Mouse (Mus musculus): ENCODE data around the gene Adgrv1. TPM values are rescaled to one million over a fixed set of nuclear protein-coding genes. Genes with fewer than 3 reads are reported as not detected.

Adgrv1 gene
- polyA plus RNA-seq, 1 experiment from 2014 or later = 0.86 TPM

- H3K36me3 ChIP-seq (ENCODE audit: control insufficient read depth, insufficient read depth, low read length) = no peaks in the 10 kb centered on the region
- 86% methylated on average over 9 of the region's 9 CpGs for WGBS
- ATAC-seq (ENCODE audit: insufficient number of reproducible peaks, insufficient read depth, low FRiP score, low read depth) = no peak
- H3K9ac ChIP-seq (ENCODE audit: low read length) = no peak overlapping the region
- H3K27me3 ChIP-seq (ENCODE audit: control insufficient read depth, insufficient read depth, low read length) = no peaks in the 10 kb centered on the region
- no peak overlapping the region for H3K4me2 ChIP-seq (ENCODE audit: low read length)
- H3K9me3 ChIP-seq (ENCODE audit: control insufficient read depth, low read length) = no peaks in the 10 kb centered on the region
- H3K27ac ChIP-seq (replicated peaks in 1 of 2; ENCODE audit: control insufficient read depth in 1 of 2, insufficient read depth in 1 of 2, low read depth in 2 of 2, low read length in 2 of 2) = no peak overlapping the region
- H3K4me1 ChIP-seq (ENCODE audit: control insufficient read depth in 2 of 2, insufficient read depth in 2 of 2, low read length in 2 of 2) = no peaks in the 10 kb centered on the region
- H3K4me3 ChIP-seq (ENCODE audit: control insufficient read depth in 1 of 2, insufficient read depth in 1 of 2, low read depth in 1 of 2, low read length in 2 of 2) = no peak overlapping the region
Observed at GRCm38 (mm10) chr13:81596910-81597607, 35.9 kb downstream of the Adgrv1 start.

GRCm38 (mm10) chr13:81578692-81579091 is 54.3 kb downstream of the Adgrv1 start:
- Histone ChIP-seq H3K36me3 (ENCODE audit: control insufficient read depth, insufficient read depth, low read length) (no peaks in the 10 kb centered on the region), H3K27ac (replicated peaks in 1 of 2; ENCODE audit: control insufficient read depth in 1 of 2, insufficient read depth in 1 of 2, low read depth in 2 of 2, low read length in 2 of 2) (no peak overlapping the region), H3K4me1 (ENCODE audit: control insufficient read depth in 2 of 2, insufficient read depth in 2 of 2, low read length in 2 of 2) (peaks cover 0 to 2% of the 10 kb centered on the region in 2 experiments; a peak in 2 of 4 replicates), H3K4me2 (ENCODE audit: low read length) (no peak overlapping the region), H3K9ac (ENCODE audit: low read length) (no peak overlapping the region), H3K9me3 (ENCODE audit: control insufficient read depth, low read length) (no peaks in the 10 kb centered on the region), H3K4me3 (ENCODE audit: control insufficient read depth in 1 of 2, insufficient read depth in 1 of 2, low read depth in 1 of 2, low read length in 2 of 2) (no peak overlapping the region), H3K27me3 (ENCODE audit: control insufficient read depth, insufficient read depth, low read length) (no peaks in the 10 kb centered on the region)
- ATAC-seq (ENCODE audit: insufficient number of reproducible peaks, insufficient read depth, low FRiP score, low read depth) = no peak
- WGBS = 57% methylated on average over 8 of the region's 8 CpGs

DNA sequence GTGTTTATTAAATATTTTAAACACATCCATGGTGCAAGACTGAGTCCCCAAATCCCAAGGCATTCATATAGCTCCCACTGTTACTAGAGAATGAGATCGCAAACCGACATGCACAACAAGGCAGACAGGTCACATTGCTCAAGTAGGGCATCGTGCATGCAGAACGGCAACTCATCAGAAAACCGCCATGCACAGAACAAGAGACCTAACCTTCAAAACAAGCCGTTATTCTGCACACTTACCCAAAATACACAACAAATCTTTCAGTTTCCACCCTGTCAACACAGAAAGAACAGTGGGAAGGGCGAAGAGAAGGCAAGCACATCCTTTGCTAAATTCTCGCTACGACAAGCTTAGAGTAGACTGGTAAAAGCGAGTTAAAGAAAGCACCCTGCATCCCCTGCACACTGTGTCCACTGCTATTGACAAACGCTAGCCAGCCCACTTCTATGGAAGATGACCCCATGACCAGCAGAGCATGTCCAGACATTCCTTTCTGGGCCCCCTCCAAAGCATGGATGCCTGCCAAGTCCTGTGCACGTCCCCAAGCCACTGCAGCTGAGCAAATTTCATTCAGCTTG is 62.6 kb downstream of the Adgrv1 start:
- whole genome bisulfite sequencing = 50% methylated on average over 12 of the region's 12 CpGs
- peak; percentile 54; the same call in 1 of the 2 replicates for ATAC-seq (ENCODE audit: insufficient number of reproducible peaks, insufficient read depth, low FRiP score, low read depth)
- Histone ChIP-seq H3K9me3 (ENCODE audit: control insufficient read depth, low read length) (no peaks in the 10 kb centered on the region), H3K36me3 (ENCODE audit: control insufficient read depth, insufficient read depth, low read length) (no peaks in the 10 kb centered on the region), H3K9ac (ENCODE audit: low read length) (no peak overlapping the region), H3K27me3 (ENCODE audit: control insufficient read depth, insufficient read depth, low read length) (no peaks in the 10 kb centered on the region), H3K4me2 (ENCODE audit: low read length) (peak overlapping the region; percentile 57), H3K4me3 (ENCODE audit: control insufficient read depth in 1 of 2, insufficient read depth in 1 of 2, low read depth in 1 of 2, low read length in 2 of 2) (peak overlapping the region; percentile 1 to 16; a peak in 2 of 4 replicates), H3K4me1 (ENCODE audit: control insufficient read depth in 2 of 2, insufficient read depth in 2 of 2, low read length in 2 of 2) (peaks cover 3 to 4% of the 10 kb centered on the region in 2 experiments; a peak in 1 of 4 replicates), H3K27ac (replicated peaks in 1 of 2; ENCODE audit: control insufficient read depth in 1 of 2, insufficient read depth in 1 of 2, low read depth in 2 of 2, low read length in 2 of 2) (no peak overlapping the region)

DNA sequence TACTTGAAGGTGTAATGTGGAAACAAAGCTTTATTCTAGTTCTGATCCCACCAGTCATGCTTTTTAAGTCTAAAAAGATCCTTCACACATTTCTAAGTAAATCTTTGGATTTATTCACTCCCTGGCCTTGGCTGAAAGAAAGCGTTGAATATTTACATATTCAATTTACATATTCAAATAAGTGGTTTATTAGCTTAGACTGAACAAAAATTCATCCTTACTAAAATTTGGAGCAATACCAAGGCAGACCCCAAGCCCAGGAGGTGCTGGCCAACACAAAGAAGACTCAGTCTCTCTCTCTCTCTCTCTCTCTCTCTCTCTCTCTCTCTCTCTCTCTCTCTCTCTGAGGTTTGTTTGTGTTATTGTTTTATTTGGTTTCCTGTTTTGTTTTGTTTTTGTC is 82.9 kb downstream of the Adgrv1 start:
- H3K9ac ChIP-seq (ENCODE audit: low read length) = no peak overlapping the region
- no peak for ATAC-seq (ENCODE audit: insufficient number of reproducible peaks, insufficient read depth, low FRiP score, low read depth)
- no peaks in the 10 kb centered on the region for H3K36me3 ChIP-seq (ENCODE audit: control insufficient read depth, insufficient read depth, low read length)
- H3K27ac ChIP-seq (replicated peaks in 1 of 2; ENCODE audit: control insufficient read depth in 1 of 2, insufficient read depth in 1 of 2, low read depth in 2 of 2, low read length in 2 of 2) = no peak overlapping the region
- no peaks in the 10 kb centered on the region for H3K4me1 ChIP-seq (ENCODE audit: control insufficient read depth in 2 of 2, insufficient read depth in 2 of 2, low read length in 2 of 2)
- H3K4me3 ChIP-seq (ENCODE audit: control insufficient read depth in 1 of 2, insufficient read depth in 1 of 2, low read depth in 1 of 2, low read length in 2 of 2) = no peak overlapping the region
- 79% methylated on average over 1 of the region's 1 CpGs for WGBS
- no peak overlapping the region for H3K4me2 ChIP-seq (ENCODE audit: low read length)
- H3K27me3 ChIP-seq (ENCODE audit: control insufficient read depth, insufficient read depth, low read length) = no peaks in the 10 kb centered on the region
- no peaks in the 10 kb centered on the region for H3K9me3 ChIP-seq (ENCODE audit: control insufficient read depth, low read length)

- no peaks in the 10 kb centered on the region for H3K27me3 ChIP-seq (ENCODE audit: control insufficient read depth, insufficient read depth, low read length)
- no peak overlapping the region for H3K4me3 ChIP-seq (ENCODE audit: control insufficient read depth in 1 of 2, insufficient read depth in 1 of 2, low read depth in 1 of 2, low read length in 2 of 2)
- no peaks in the 10 kb centered on the region for H3K4me1 ChIP-seq (ENCODE audit: control insufficient read depth in 2 of 2, insufficient read depth in 2 of 2, low read length in 2 of 2)
- H3K27ac ChIP-seq (replicated peaks in 1 of 2; ENCODE audit: control insufficient read depth in 1 of 2, insufficient read depth in 1 of 2, low read depth in 2 of 2, low read length in 2 of 2) = no peak overlapping the region
- H3K4me2 ChIP-seq (ENCODE audit: low read length) = no peak overlapping the region
- H3K36me3 ChIP-seq (ENCODE audit: control insufficient read depth, insufficient read depth, low read length) = no peaks in the 10 kb centered on the region
- H3K9ac ChIP-seq (ENCODE audit: low read length) = no peak overlapping the region
- no peaks in the 10 kb centered on the region for H3K9me3 ChIP-seq (ENCODE audit: control insufficient read depth, low read length)
- no peak for ATAC-seq (ENCODE audit: insufficient number of reproducible peaks, insufficient read depth, low FRiP score, low read depth)
- 77% methylated on average over 2 of the region's 2 CpGs for WGBS
Observed at GRCm38 (mm10) chr13:81534916-81535315, 98.0 kb downstream of the Adgrv1 start.

DNA sequence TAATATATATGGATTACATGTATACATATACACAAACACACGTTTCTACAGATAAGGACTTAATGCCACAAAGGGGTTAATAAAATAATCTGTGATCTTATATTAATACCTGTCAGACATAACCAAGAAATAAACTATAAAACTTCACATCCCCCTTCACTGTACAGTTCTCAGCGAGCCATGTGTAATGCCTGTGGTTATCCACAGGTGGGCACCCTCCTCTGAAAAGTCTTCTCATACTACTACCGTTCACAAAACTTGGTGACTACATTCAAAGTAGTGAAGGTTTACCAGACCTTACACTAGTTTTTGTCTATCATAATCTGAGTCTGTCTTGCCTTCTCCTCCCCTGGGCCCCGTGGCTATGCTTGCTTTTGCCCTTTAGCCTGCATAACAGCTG is 106.3 kb downstream of the Adgrv1 start:
- ATAC-seq (ENCODE audit: insufficient number of reproducible peaks, insufficient read depth, low FRiP score, low read depth) = no peak
- 38% methylated on average over 4 of the region's 4 CpGs for WGBS

DNA sequence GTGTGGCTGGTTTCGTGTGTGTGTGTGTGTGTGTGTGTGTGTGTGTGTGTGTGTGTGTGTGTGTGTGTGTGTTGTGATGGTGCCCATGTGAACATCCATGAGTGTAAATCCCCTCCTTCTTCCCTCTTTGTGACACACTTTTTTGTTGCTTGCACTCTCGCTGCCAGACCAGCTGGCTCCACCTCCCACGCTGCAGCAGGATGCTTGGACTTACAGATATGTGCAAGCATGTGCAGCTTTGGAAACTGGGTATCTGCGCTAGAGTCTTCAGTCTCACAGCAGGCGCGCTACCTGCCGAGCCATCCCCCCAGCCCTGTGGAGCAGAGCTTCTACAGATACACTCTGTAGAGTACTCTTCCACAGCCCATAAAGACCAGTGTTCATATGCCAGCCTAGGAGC is 122.8 kb downstream of the Adgrv1 start:
- H3K9me3 ChIP-seq (ENCODE audit: control insufficient read depth, low read length) = no peaks in the 10 kb centered on the region
- no peak overlapping the region for H3K27ac ChIP-seq (replicated peaks in 1 of 2; ENCODE audit: control insufficient read depth in 1 of 2, insufficient read depth in 1 of 2, low read depth in 2 of 2, low read length in 2 of 2)
- no peak overlapping the region for H3K4me2 ChIP-seq (ENCODE audit: low read length)
- no peaks in the 10 kb centered on the region for H3K36me3 ChIP-seq (ENCODE audit: control insufficient read depth, insufficient read depth, low read length)
- H3K4me3 ChIP-seq (ENCODE audit: control insufficient read depth in 1 of 2, insufficient read depth in 1 of 2, low read depth in 1 of 2, low read length in 2 of 2) = no peak overlapping the region
- no peak overlapping the region for H3K9ac ChIP-seq (ENCODE audit: low read length)
- H3K4me1 ChIP-seq (ENCODE audit: control insufficient read depth in 2 of 2, insufficient read depth in 2 of 2, low read length in 2 of 2) = no peaks in the 10 kb centered on the region; a peak in 1 of 4 replicates
- ATAC-seq (ENCODE audit: insufficient number of reproducible peaks, insufficient read depth, low FRiP score, low read depth) = no peak
- WGBS = 73% methylated on average over 7 of the region's 7 CpGs
- no peaks in the 10 kb centered on the region for H3K27me3 ChIP-seq (ENCODE audit: control insufficient read depth, insufficient read depth, low read length)

More for the DNA sequence above, 106.3 kb downstream of the Adgrv1 start:
- Histone ChIP-seq H3K4me1 (ENCODE audit: control insufficient read depth in 2 of 2, insufficient read depth in 2 of 2, low read length in 2 of 2) (no peaks in the 10 kb centered on the region), H3K9me3 (ENCODE audit: control insufficient read depth, low read length) (no peaks in the 10 kb centered on the region), H3K4me2 (ENCODE audit: low read length) (no peak overlapping the region), H3K36me3 (ENCODE audit: control insufficient read depth, insufficient read depth, low read length) (no peaks in the 10 kb centered on the region), H3K27ac (replicated peaks in 1 of 2; ENCODE audit: control insufficient read depth in 1 of 2, insufficient read depth in 1 of 2, low read depth in 2 of 2, low read length in 2 of 2) (no peak overlapping the region), H3K4me3 (ENCODE audit: control insufficient read depth in 1 of 2, insufficient read depth in 1 of 2, low read depth in 1 of 2, low read length in 2 of 2) (no peak overlapping the region), H3K27me3 (ENCODE audit: control insufficient read depth, insufficient read depth, low read length) (no peaks in the 10 kb centered on the region), H3K9ac (ENCODE audit: low read length) (no peak overlapping the region)

Measured in heart, embryonic 14.5 days (tissue).